Mouse (Mus musculus) small intestine, adult 2 months (tissue): ENCODE results near the gene Gm20894. TPM values are rescaled to one million over a fixed set of nuclear protein-coding genes. Genes with fewer than 3 reads are reported as not detected.
"Not testable (repeated sequence)": the region's sequence is repeated elsewhere in the genome, so short reads cannot be mapped to it uniquely, and the experiment has no call there.

Experiments used
- H3K27ac ChIP-seq: fragments of 200-500 bp; 2 replicates; pipeline ENCODE4 v1.5.1; 2012; ENCODE audit warnings: low read depth, low read length, control low read depth, inconsistent platforms; ENCODE audit not compliant: insufficient read depth
- H3K27me3 ChIP-seq: fragments of 200-500 bp; 2 replicates; pipeline ENCODE4 v1.6.1; 2012; ENCODE audit warnings: mild to moderate bottlenecking, moderate library complexity, low read length, inconsistent platforms; ENCODE audit not compliant: control insufficient read depth, insufficient read depth
- H3K36me3 ChIP-seq: fragments of 200-500 bp; 2 replicates; pipeline ENCODE4 v1.6.1; 2012; ENCODE audit warnings: mild to moderate bottlenecking, low read length, control low read depth, inconsistent platforms; ENCODE audit not compliant: control insufficient read depth, insufficient read depth
- H3K4me1 ChIP-seq: fragments of 200-500 bp; 2 replicates; pipeline ENCODE4 v1.6.1; 2012; ENCODE audit warnings: low read length, inconsistent platforms, mixed read lengths; ENCODE audit not compliant: control insufficient read depth, insufficient read depth, insufficient read length
- H3K4me3 ChIP-seq: fragments of 200-500 bp; 2 replicates; pipeline ENCODE4 v1.5.1; 2012; ENCODE audit warnings: low read depth, mild to moderate bottlenecking, control low read depth, inconsistent platforms, low read length, moderate library complexity
- WGBS: fragments of 180-500 bp; shearing (Covaris S2); methylation state at CpG from one replicate; pipeline ENCODE4 v1.1.7; 2018; 5-methylcytosine and 5-hydroxymethylcytosine counted together
- polyA plus RNA-seq: library from polyadenylated mRNA; depleted of rRNA; stranded (reverse); fragments of >200 nt; gene quantifications from 2 replicates; pipeline ENCODE4 v1.2.3, GENCODE M21; 2012; rRNA removed

Gm20894 gene
- not detected in 2 replicates for polyA plus RNA-seq

DNA sequence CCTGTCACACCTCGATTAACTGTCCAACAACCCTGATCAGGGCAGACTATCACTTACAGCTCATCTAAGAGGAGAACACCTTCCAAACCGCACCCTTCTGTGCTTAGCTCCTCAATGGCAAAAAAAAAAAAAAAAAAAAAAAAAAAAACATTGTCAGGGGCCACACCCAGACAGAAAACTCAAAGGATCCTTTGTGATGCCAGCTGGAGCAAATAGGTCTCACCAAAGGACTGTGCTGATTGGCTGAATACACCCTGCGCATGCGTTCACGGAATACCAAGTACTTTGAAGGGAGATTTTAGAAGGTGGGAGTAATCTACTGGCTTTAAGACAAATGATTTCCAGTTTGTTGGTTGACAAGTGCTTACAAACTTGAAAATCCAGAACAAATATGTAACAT lies at the start of gene Gm20894:
Gm20894 (minus strand) TSS at position 101 of the 400 bp plus-strand sequence.
- H3K27me3 ChIP-seq, H3K27ac ChIP-seq, H3K4me1 ChIP-seq, H3K4me3 ChIP-seq, H3K36me3 ChIP-seq: not testable (repeated sequence)
- no CpG with 5 or more reads among the region's 5 CpGs for WGBS
